Mouse (Mus musculus) hindbrain, embryonic 11.5 days (tissue): ENCODE data around the gene Flt3l. TPM values are rescaled to one million over a fixed set of nuclear protein-coding genes. Genes with fewer than 3 reads are reported as not detected.

Source experiments
- ATAC-seq: fragments of 200-750 bp; cut with Nextera tagmentation; 2 replicates; pipeline ENCODE4 v1.8.0; 2017; ENCODE audit warnings: mild to moderate bottlenecking, moderate TSS enrichment, moderate library complexity; ENCODE audit not compliant: low FRiP score
- DNase-seq: peaks from one replicate; pipeline ENCODE4 v3.0.0-alpha.2; 2015; ENCODE audit warnings: low spot score
- H3K27ac ChIP-seq: fragments of 300-500 bp; sonication (generic); 2 replicates; pipeline ENCODE4 v1.5.1; 2014; ENCODE audit warnings: mild to moderate bottlenecking, low read depth, low read length
- H3K27me3 ChIP-seq: fragments of 300-500 bp; sonication (generic); 2 replicates; pipeline ENCODE4 v1.6.1; 2014; ENCODE audit warnings: mild to moderate bottlenecking, low read length, moderate library complexity, mixed read lengths; ENCODE audit not compliant: control insufficient read depth, insufficient read depth
- H3K36me3 ChIP-seq: fragments of 300-500 bp; sonication (generic); 2 replicates; pipeline ENCODE4 v1.6.1; 2014; ENCODE audit warnings: mild to moderate bottlenecking, low read length, moderate library complexity, mixed read lengths; ENCODE audit not compliant: control insufficient read depth, insufficient read depth
- H3K4me1 ChIP-seq: fragments of 300-500 bp; sonication (generic); replicated peaks from 2 replicates; pipeline ENCODE4 v1.6.1; 2014; ENCODE audit warnings: low read length, mixed read lengths; ENCODE audit not compliant: control insufficient read depth, insufficient read depth
- H3K4me2 ChIP-seq: fragments of 300-500 bp; sonication (generic); replicated peaks from 2 replicates; pipeline ENCODE4 v1.6.1; 2014; ENCODE audit warnings: mild to moderate bottlenecking, low read depth, low read length
- H3K4me3 ChIP-seq: fragments of 300-500 bp; sonication (generic); 2 replicates; pipeline ENCODE4 v1.5.1; 2014; ENCODE audit warnings: low read depth, low read length
- H3K9ac ChIP-seq: fragments of 300-500 bp; sonication (generic); 2 replicates; pipeline ENCODE4 v1.6.1; 2014; ENCODE audit warnings: low read depth, low read length
- H3K9me3 ChIP-seq: fragments of 300-500 bp; sonication (generic); 2 replicates; pipeline ENCODE4 v1.6.1; 2016; ENCODE audit warnings: low read length; ENCODE audit not compliant: control insufficient read depth
- WGBS: fragments of 180-500 bp; shearing (Covaris S2); extraction: QIAGEN DNeasy Blood & Tissue Kit; methylation state at CpG from one replicate; pipeline ENCODE4 v1.1.7; 2014; 5-methylcytosine and 5-hydroxymethylcytosine counted together
- polyA plus RNA-seq: library from polyadenylated mRNA; unstranded; fragments of >200 nt; fragmentation: Nextera tagmentation; extraction: Ambion mirVana; gene quantifications from 2 replicates; pipeline ENCODE4 v1.2.1, GENCODE M21; 2014

Gene Flt3l
- polyA plus RNA-seq, 1 experiment from 2014 or later: 1.5 TPM

- no peaks in the 10 kb centered on the region for H3K36me3 ChIP-seq
- no peak for DNase-seq
- H3K4me1 ChIP-seq: no peaks in the 10 kb centered on the region
- ATAC-seq: no peak
- H3K27ac ChIP-seq: no peak overlapping the region
- H3K4me2 ChIP-seq: no peak overlapping the region
- no peak overlapping the region for H3K9ac ChIP-seq
- no peak overlapping the region for H3K4me3 ChIP-seq
- no peaks in the 10 kb centered on the region for H3K27me3 ChIP-seq
- WGBS: 91% methylated on average over 13 of the region's 13 CpGs
- no peaks in the 10 kb centered on the region for H3K9me3 ChIP-seq
Observed at GRCm38 (mm10) chr7:45144368-45145174, 8.3 kb upstream of the Flt3l start.

GRCm38 (mm10) chr7:45141914-45142313, 5.7 kb upstream of the Flt3l start:
- Histone ChIP-seq H3K27me3 (no peaks in the 10 kb centered on the region), H3K9me3 (no peaks in the 10 kb centered on the region), H3K4me3 (no peak overlapping the region), H3K9ac (no peak overlapping the region), H3K27ac (no peak overlapping the region), H3K36me3 (no peaks in the 10 kb centered on the region), H3K4me2 (no peak overlapping the region), H3K4me1 (no peaks in the 10 kb centered on the region)
- WGBS: 96% methylated on average over 5 of the region's 5 CpGs
- no peak for DNase-seq
- ATAC-seq: no peak

GRCm38 (mm10) chr7:45141319-45141718, 5.1 kb upstream of the Flt3l start:
- WGBS: 80% methylated on average over 3 of the region's 3 CpGs
- H3K9me3 ChIP-seq: no peaks in the 10 kb centered on the region

GRCm38 (mm10) chr7:45139904-45140723, 3.9 kb upstream of the Flt3l start:
- DNase-seq (no peak), ATAC-seq (no peak)
- H3K4me2 ChIP-seq: no peak overlapping the region
- H3K9ac ChIP-seq: no peak overlapping the region
- no peak overlapping the region for H3K4me3 ChIP-seq
- no peaks in the 10 kb centered on the region for H3K36me3 ChIP-seq
- WGBS: 76% methylated on average over 8 of the region's 8 CpGs
- H3K4me1 ChIP-seq: no peaks in the 10 kb centered on the region; the same call in 1 of the 2 replicates
- H3K9me3 ChIP-seq: no peaks in the 10 kb centered on the region
- H3K27ac ChIP-seq: no peak overlapping the region
- H3K27me3 ChIP-seq: peaks cover 2% of the 10 kb centered on the region; the same call in 1 of the 2 replicates

More at GRCm38 (mm10) chr7:45141319-45141718, 5.1 kb upstream of the Flt3l start:
- no peak overlapping the region for H3K9ac ChIP-seq
- H3K27ac ChIP-seq: no peak overlapping the region
- no peak overlapping the region for H3K4me3 ChIP-seq
- ATAC-seq: no peak
- H3K4me2 ChIP-seq: no peak overlapping the region
- H3K27me3 ChIP-seq: no peaks in the 10 kb centered on the region
- H3K36me3 ChIP-seq: no peaks in the 10 kb centered on the region
- no peaks in the 10 kb centered on the region for H3K4me1 ChIP-seq
- no peak for DNase-seq

GRCm38 (mm10) chr7:45138403-45138802, 2.2 kb upstream of the Flt3l start:
- ATAC-seq (no peak), DNase-seq (no peak)
- H3K4me3 ChIP-seq: no peak overlapping the region
- no peak overlapping the region for H3K9ac ChIP-seq
- H3K4me2 ChIP-seq: no peak overlapping the region
- H3K27ac ChIP-seq: no peak overlapping the region
- peaks cover 2% of the 10 kb centered on the region; the same call in 1 of the 2 replicates for H3K27me3 ChIP-seq
- 80% methylated on average over 1 of the region's 1 CpGs for WGBS
- no peaks in the 10 kb centered on the region for H3K36me3 ChIP-seq
- no peaks in the 10 kb centered on the region for H3K9me3 ChIP-seq
- no peaks in the 10 kb centered on the region; the same call in 1 of the 2 replicates for H3K4me1 ChIP-seq

- H3K9me3 ChIP-seq: no peaks in the 10 kb centered on the region
- no peak overlapping the region for H3K27ac ChIP-seq
- H3K9ac ChIP-seq: no peak overlapping the region
- no peak for DNase-seq
- WGBS: 84% methylated on average over 12 of the region's 12 CpGs
- no peaks in the 10 kb centered on the region; the same call in 1 of the 2 replicates for H3K4me1 ChIP-seq
- no peak overlapping the region for H3K4me3 ChIP-seq
- no peaks in the 10 kb centered on the region for H3K36me3 ChIP-seq
- H3K27me3 ChIP-seq: peaks cover 2% of the 10 kb centered on the region; the same call in 1 of the 2 replicates
- no peak overlapping the region for H3K4me2 ChIP-seq
- ATAC-seq: no peak
Observed at GRCm38 (mm10) chr7:45137171-45138006, 1.2 kb upstream of the Flt3l start.

GRCm38 (mm10) chr7:45135370-45135769, 862 bp downstream of the Flt3l start:
- no peak overlapping the region for H3K9ac ChIP-seq
- 62% methylated on average over 3 of the region's 3 CpGs for WGBS

GRCm38 (mm10) chr7:45134544-45135026, 1.6 kb downstream of the Flt3l start:
- Histone ChIP-seq H3K36me3 (no peaks in the 10 kb centered on the region), H3K4me3 (no peak overlapping the region), H3K9me3 (no peaks in the 10 kb centered on the region), H3K9ac (no peak overlapping the region), H3K4me1 (no peaks in the 10 kb centered on the region; the same call in 1 of the 2 replicates), H3K27ac (no peak overlapping the region), H3K4me2 (no peak overlapping the region), H3K27me3 (peaks cover 2% of the 10 kb centered on the region; the same call in 1 of the 2 replicates)
- DNase-seq (peak; percentile 57), ATAC-seq (peak; percentile 26; the same call in 1 of the 2 replicates)
- 7% methylated on average over 12 of the region's 12 CpGs for WGBS

More at GRCm38 (mm10) chr7:45135370-45135769, 862 bp downstream of the Flt3l start:
- DNase-seq (no peak), ATAC-seq (no peak)
- Histone ChIP-seq H3K27ac (no peak overlapping the region), H3K9me3 (no peaks in the 10 kb centered on the region), H3K4me3 (no peak overlapping the region), H3K36me3 (no peaks in the 10 kb centered on the region), H3K4me2 (no peak overlapping the region), H3K4me1 (no peaks in the 10 kb centered on the region; the same call in 1 of the 2 replicates), H3K27me3 (peaks cover 2% of the 10 kb centered on the region; the same call in 1 of the 2 replicates)
